Mouse (Mus musculus) embryo, embryonic 10.5 days (tissue): ENCODE measurements around the gene Col6a1.
"Not testable (repeated sequence)": the region's sequence is repeated elsewhere in the genome, so short reads cannot be mapped to it uniquely, and the experiment has no call there.

Source experiments
- DNase-seq: peaks from one replicate; pipeline ENCODE4 v3.0.0-alpha.2; 2015; ENCODE audit warnings: low spot score

Gene Col6a1

DNA sequence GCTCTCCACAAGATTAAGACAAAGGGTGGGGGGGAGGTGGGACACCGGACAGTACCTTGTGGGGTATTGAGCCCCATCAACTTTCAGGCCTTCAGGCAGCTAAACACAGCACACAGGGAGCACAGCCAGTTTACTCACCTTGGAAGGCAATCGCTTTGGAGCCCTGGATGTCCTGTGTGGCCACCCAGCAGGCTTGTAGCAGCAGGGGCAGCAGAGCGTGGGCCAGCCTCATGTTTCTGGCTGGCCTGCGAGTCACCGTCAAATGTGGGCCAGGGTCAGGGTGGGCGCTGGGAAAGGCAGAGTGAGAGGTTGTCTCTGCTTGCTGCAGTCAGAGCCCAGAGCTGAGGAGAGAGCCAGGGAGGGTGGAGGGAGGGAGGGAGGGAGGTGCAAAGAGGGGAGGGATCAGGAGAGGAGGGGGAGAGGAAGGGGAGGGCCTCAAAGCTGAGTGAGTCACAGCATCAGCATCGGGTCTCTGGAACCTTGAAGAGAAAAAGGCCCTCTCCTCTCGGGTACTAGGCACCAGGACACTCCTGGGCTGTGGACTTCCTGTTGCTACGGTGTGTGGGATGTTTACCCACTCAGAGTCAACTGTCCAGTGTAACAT, at the start of gene Col6a1:
Col6a1 (minus strand) TSS at position 487 of the 604 bp plus-strand sequence.
- peak; percentile 62 for DNase-seq

DNA sequence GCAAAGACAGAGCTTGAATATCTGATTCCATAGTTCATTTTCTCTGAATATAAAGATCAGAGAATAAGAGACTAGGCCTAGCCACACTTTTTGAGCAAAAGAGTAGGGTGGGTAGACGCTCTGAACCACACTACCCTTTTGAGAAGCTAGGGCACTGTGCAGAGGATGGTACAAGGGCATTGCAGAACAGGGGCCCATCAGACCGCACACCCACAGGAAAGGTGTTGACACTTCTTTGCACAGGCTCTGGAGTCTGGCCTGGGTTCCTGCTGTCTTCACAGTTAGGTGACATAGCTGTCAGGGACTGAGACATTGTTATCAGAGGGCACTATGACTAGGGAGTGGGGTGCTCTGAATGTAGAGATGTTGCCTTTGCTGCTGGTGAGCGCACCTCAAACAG, 45.7 kb upstream of the Col6a1 start:
- DNase-seq: no peak

DNA sequence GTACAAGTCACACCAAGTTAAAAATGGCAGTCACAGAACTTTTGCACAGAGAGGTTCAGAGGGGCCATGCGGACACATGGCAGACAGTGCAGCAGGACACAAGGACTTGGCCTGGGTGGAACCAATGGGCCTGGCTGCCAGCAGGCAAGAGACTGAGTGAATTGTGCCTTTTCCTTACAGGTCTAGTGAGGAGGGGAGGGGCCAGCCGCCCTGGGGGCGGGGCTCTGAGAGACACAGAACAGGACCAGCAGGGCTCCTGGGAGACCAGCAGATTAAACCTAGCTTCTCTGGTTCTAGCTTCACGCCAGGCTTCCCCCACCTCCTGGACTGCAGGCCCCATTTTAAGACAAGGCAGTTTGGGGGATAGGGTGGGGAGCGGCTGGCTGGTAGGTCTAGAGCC, 45.1 kb upstream of the Col6a1 start:
- no peak for DNase-seq

DNA sequence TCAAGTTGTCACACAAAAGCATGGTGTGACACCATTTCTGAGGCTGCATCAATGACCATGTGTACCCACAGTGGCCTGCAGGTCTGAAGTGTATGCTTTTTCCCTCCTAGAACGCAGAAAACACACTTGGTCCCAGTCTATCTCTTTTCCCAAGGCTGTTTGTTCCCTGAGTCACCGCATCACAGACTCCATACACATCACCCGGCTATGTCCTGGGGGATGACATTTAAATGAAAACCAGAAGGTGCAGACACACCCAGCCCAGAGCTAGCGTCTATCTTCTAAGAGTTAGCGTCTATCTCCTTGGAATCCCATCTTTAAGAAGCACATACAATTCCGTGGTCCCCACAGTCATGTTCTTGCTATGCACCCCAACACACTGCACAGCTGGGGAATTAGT, 43.6 kb upstream of the Col6a1 start:
- DNase-seq: no peak

DNA sequence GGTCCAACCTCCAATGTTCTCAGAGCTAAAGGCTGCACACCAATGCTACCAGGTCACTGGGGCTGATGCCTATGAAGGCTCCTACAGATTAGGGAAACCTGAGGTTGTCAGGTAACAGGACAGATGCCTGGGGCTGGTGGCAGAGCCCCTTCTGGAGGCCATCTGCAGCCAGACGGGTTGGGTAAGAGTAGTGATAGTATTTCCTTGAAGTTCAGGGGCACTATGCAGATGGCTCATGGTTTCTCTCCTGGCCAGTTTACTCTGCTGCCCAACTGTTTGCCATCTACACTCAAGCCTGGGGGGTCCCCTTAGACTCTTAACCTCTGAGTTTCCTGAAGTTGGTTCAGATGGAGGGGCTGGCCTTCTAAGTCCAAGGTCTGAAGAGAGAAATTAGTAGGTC, 40.2 kb upstream of the Col6a1 start:
- no peak for DNase-seq

DNA sequence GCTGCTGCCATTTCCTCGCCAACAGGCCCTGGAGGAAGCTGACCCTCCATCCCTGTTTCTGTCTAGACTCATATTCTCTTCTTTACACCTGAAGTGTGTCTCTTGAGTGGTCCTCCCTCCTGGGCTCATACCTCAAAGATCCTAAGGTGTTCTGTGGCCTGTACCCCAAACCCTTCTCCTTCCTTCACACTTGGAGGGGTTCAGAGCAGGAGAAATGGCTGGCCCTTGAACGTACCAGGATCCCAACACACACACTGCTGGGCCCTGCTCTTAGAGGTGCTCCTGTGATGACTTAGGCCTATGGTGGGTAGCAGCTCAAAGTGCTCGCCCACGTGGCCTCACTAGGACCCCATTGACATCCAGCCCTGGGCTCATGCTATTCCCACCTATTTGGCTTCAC, 39.0 kb upstream of the Col6a1 start:
- DNase-seq: no peak

DNA sequence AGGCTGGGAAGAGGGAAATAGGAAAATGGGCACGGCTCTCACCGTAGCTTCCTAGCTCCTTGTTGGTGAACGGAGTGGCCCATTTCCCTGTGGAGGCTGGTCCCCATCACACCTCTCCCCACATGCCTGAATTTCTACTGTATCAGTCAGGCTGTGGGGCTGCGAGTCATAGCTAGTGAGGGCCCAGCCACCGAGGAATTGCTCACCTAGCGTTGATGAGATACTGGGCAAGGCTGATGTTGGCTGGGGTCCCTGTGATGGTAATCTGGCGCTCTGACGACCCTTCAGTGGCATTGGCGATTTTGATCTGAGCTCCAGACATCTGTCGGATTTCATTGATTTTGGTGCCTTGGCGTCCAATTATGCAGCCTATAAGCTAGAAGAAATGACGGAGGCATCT, 37.0 kb upstream of the Col6a1 start:
- no peak for DNase-seq

DNA sequence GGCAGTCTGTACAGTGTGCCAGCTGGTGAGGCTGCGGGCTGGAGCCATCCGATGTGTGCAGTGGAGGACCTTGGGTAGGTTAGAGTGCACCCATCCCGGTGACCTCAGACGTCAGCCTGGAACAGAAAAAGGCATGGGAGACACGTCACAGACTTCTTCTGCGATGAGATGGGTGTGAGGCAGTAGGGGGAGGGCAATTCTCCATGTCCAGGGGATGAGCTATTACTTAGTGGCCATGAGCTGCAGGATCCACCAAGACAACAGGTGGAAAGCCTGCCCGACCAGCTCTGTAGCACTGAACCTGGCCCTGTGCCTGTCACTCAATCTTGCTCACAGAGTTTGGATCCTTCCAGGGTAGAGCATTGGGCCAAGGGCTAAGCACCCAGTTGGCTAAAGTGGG, 36.4 kb upstream of the Col6a1 start:
- no peak for DNase-seq

DNA sequence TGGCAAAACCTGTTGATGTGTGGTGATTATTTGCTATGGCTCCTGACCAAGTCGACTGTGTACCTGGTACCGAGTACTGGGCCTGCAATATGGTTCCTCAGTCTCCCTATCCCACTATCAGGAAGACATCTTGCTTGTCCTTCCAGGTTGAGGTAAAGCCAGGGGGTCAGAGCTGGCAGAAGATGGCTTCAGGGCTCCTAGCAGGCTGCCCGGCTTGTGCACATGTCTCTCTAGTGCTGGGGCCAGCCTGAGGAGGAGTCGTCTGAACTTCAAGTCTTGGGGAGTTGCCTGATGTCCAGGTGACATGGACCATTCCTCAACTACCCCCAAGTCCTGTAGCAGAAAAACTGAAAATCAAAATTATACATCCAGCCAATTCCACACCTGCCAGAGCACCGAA, 33.9 kb upstream of the Col6a1 start:
- DNase-seq: no peak

DNA sequence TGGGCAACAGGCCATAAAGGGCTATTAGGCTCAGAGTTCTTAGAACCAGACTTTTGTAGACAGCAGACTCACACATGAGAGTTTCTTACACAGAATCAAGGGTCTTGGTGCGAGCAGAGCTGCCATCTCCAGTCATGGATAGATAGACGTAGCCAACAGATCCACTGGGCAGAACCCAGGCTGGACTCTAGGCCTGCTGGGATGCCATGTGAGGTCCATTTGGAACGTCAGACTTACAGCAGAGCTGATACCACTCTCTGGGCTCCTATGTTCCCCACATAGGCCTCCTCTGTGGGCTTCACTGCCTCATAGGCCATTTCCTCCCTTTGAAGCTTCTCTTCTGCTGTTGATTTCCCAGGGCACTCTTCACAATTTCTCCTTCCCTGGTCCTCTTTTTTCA, 27.7 kb upstream of the Col6a1 start:
- no peak for DNase-seq

DNA sequence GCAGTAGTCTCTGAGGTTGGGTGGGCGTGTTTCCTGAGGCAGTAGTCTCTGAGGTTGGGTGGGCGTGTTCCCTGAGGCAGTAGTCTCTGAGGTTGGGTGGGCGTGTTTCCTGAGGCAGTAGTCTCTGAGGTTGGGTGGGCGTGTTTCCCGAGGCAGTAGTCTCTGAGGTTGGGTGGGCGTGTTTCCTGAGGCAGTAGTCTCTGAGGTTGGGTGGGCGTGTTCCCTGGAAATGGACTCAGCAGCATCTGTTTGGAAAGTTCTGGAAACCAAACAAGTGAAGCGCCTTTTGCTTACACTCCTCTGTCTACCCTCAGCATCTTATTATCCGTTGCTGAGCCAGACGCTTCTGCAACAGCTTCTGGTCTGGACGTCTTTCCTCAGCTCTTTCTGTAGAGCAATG, 18.3 kb upstream of the Col6a1 start:
- DNase-seq: not testable (repeated sequence)

DNA sequence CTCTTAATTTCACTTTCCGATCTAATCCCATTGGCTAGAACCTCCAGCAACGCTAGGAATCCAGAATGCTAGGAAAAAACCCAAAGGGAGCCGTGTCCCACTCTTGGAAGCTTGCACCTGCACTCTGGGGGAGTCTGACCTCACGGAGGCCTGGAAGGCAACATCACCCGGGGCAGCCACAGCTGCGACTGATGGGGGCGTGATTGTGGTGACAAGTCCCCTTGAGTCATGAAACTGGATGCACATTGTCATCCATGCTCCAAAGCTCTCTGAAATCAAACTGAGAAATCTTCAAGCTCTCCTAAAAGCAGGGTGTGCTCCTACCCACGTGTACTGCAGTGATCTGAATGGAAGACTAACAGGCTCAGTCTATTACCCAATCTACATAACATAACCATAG, 10.8 kb upstream of the Col6a1 start:
- no peak for DNase-seq

DNA sequence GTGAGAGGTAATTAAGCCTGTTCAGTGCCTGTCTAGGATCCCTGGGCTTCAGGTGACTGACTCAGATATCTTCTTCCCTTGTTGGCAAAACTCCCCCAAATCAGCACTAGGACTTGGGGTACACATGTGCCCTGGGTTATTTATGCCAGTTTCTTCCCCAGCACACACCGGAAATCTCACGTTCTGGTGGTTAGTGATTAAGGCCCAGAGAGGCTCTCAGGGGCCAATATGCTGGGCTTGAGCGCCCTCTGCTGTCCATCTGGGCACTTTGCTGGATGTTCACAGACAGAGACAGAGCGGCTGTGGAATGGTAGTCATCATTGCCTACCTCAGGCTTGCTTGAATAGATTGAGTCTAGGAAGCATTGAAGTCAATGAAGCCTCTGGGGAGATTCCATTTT, 9.0 kb upstream of the Col6a1 start:
- peak; percentile 92 for DNase-seq

DNA sequence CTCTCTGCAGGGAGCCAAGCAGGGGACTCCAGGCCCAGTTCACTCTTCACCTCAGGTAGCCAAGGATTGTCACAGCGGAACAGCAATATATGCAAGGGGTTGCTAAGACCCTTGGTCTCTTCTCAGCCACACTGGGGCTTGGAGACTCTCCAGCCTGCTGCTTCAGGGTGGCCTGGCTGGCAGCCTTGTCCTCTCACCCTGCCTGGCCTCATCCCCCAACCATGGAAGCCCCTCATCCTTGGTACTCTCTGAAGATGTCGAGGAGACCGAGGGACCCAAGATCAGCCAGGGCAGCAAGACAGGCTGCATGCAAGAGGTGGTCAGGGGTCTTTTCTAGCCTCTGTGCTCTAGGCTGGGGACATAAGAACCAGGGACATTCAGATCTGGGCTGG, 7.7 kb upstream of the Col6a1 start:
- DNase-seq: no peak

DNA sequence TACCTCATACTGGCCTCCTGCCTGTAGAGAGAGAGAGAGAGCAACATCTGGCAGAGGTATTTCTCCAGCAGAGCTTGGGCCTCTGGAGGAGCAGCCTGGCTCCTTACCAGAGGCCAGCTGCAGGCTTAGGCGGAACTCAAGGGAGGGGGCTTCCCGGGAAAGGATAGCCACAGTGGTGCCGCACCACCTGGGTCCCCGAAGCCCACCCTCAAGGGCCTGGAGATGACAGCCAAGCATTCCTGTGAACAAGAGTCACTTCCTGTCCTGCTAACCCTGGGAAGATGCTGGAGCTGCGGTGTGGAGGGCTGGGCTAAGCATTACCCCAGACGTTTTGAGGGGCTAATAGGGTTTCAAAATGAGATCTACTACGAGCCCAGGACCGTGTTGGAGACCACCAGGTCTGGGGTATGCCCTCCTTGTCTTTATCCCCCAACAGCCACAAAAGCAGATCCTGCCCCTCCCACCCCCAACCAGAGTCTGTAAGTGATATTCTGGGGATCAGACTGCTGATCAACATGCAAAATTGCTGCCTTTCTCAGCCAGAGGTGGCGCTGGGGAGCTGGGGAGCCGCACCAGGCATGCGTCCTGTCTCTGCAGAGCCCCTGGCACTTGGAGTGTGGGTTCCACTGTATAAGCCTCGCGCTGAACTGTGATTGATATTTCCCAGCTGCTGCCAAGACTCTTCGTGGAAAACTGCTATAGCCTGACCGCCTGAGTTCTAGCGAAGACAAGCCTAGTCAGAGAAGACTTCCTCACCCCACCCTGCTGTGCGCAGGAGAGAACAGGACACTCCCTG, 7.1 kb upstream of the Col6a1 start:
- peak; percentile 81 for DNase-seq

DNA sequence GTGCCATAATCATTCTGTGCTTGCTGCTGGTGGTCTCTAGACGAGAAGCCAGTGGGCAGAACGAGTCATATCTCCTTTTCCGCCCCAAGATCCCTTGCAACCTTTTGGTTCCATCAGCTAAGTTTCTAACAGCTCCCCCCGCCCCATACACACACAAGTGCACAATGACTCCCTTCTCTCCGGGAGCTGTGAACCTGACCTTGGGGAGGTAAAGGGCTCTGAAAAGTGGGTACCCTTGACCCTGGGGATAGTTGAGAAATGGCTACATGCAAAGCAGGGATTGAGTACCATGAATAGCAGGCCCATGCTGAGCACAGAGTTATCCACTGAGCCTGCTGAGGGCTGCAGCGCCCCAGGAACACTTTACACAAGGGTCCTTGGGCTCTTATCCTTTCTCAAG, 6.4 kb upstream of the Col6a1 start:
- DNase-seq: no peak

DNA sequence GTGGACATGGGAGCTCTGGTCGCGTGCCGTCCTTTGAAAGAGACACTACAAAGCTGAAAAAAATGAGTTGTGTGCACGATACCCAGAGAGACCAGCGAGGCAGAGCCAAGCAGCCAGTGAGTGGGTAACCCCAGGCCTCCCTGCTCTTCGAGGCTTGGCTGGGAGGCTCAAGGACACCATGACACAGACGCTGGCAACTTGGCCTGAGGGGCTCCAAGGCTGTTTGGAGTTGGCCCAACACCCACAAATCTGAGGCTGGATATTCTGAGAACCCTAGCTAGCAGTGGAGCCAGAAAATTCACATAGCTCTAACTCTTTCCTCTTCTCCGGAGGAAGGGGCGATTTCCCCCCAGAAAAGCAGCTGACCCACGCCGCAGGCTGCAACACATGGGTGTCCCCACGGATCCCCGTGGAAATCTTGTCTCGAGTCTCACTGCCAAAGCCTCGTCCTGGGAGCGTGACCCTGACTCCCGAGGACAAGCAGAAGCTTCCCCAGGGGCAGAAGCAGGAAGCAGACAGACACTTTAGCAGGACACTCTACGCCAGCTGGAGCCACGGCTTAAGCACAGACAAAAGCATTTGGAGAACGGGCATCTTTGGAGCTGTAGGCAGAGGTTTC, 5.8 kb upstream of the Col6a1 start:
- DNase-seq: peak; percentile 12

DNA sequence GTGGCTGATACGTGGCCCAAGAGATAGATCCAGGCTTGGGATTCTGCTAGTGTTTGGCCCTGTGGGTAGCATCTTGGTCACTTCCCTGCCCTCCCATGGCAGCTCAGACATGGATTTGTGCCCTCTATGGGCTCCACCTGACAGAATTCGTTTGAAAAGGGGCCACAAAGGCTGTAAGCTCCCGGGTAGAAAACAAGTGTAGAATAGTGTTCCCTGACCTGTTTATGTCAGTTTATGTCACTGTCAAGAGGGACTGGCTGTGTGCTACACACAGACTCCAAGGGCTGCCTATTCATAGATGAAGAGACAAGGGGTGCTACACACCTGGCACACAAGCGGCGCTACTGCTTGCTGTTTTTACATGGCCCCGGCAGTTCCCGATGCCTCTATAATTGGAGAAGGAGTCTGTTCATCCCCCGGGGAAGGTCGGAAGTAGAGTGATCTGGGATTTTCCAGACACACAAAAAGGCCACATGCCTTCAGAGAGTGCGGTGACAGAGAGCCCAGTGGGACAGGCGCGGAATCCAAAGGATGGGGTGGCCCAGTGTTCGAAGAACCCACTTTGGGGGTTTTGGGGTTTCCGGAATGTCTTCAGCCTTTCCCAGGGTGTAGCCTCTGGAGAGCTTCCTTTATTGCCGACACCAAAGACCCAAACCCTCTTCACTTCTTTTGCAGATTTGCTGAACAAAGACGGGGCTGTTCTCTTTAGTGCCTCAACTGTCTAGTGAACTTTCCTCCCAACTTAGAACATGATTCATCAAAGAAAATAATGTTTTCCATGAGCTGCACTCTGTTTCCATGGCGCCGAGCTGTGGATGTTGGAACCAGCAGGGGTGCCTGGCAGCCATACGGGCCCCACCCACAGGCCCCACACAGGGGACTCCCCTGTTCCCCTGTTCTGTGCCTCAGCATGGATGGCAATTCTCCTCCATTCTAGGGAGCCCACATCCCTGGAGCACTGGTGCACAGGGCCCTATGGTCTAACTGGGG, 4.0 kb upstream of the Col6a1 start:
- no peak for DNase-seq

DNA sequence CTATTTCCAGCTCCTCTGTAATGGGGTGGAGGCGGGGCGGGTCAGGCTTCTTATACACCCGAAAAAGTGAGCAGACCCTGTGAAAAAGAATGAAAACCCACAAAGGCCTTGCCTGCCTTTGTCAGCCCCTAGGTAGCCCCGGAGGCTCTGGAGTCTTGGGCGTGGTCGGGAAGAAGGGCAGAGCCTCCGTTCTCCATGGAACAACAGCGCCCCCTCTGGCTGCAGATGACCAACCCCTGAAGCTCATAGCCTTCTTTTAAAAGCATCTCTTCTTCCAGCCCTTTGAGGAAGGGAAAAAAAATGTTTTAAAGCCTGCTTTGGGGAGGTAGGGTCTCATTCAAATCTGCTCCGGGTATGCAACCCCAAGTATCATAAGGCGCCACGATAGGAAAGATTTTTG, 2.4 kb upstream of the Col6a1 start:
- peak; percentile 87 for DNase-seq

DNA sequence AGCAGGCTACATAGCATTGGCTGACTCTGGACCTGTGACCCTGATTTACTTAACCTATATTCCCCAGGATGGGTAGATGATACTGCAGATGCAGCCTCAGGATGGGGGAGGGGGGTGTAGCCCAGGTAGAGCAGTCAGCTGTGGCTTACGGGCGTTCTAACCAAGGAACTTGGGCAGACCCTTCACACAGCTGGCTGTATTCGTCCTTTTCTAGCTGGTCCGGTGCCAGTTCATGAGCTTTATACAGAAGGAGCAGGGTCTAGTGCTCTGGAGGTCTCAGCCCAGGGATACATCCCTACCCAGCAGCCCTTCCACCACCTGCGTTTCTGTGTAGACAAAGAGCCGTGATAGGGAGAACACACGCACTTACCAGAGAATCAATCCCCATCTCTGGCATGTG, 1.3 kb upstream of the Col6a1 start:
- no peak for DNase-seq

DNA sequence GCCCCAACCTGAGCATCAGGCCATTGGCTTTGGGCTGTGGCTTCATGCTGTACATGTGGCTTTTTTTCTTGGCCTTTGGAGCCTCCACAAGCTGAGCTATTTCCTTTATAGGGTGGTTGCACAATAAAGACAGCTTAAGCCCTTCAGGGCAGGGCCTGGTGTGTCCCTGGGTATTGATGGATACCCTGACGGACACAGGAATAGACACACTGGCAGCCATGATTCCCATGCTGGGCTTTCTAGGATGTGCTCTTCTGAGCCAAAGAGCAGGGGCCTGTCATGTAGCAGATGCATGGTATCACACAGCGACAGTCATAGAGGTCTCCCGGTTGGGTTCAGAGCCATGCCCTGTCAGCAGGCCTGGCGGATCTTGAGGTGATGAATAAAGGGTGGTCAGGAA, 898 bp upstream of the Col6a1 start:
- DNase-seq: no peak

DNA sequence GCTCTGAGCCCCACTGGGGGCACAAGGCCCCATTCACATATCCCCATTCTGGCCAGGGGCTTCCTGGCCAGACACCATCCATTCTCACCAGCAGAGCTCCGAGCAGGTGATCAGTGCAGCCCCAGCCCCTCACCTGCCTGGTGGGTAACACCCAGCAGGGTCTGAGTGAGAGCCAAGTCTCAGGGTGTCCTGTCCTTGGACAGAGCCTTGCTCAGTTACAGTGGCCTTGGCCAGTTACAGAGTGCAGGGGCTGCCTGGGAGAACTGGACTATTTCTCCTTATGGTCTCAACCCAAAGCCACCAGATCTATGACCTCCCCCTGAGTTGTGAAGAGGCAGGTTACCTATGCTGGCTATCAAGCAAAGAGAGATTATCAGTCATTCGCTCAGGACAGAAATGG, 871 bp downstream of the Col6a1 start:
- DNase-seq: no peak
